Mouse (Mus musculus) MN1 (cell line): ENCODE measurements around the gene Defa2.
"Not testable (repeated sequence)": the region's sequence is repeated elsewhere in the genome, so short reads cannot be mapped to it uniquely, and the experiment has no call there.

Experiments
- DNase-seq: peaks from one replicate; pipeline ENCODE4 v3.0.0-alpha.2; 2016; ENCODE audit warnings: low spot score

The Defa2 gene

DNA sequence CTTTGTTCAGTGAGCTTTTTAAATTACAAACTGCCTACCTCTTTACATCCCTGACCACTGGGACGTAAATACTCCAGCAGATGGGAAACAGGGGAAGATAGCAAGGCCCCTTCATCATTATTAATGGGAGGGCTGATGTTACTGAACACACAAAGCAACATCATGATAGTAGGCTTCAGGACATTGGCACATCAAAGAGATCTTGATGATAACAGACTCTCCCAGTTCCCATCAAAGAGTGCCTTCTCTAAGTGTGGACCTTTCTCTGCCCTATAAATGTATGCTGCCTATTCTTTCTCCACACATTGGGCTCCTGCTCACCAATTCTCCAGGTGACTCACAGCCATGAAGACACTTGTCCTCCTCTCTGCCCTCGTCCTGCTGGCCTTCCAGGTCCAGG, at the start of gene Defa2:
TSS of gene Defa2 (plus strand) at position 301 of the 400 bp plus-strand sequence.
- DNase-seq: not testable (repeated sequence)

DNA sequence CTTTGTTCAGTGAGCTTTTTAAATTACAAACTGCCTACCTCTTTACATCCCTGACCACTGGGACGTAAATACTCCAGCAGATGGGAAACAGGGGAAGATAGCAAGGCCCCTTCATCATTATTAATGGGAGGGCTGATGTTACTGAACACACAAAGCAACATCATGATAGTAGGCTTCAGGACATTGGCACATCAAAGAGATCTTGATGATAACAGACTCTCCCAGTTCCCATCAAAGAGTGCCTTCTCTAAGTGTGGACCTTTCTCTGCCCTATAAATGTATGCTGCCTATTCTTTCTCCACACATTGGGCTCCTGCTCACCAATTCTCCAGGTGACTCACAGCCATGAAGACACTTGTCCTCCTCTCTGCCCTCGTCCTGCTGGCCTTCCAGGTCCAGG, 13.2 kb downstream of the Defa2 start, which contains the start of gene Defa33:
TSS of gene Defa33 (plus strand) at position 301 of the 400 bp plus-strand sequence.
- DNase-seq: not testable (repeated sequence)

DNA sequence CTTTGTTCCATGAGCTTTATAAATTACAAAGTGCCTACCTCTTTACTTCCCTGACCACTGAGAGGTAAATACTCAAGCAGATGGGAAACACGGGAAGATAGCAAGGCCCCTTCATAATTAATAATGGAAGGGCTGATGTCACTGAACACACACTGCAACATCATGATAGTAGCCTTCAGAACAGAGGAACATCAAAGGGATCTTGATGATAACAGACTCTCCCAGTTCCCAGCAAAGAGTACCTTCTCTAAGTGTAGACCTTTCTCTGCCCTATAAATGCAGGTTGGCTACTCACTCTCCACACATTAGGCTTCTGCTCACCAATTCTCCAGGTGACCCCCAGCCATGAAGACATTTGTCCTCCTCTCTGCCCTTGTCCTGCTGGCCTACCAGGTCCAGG, 48.8 kb downstream of the Defa2 start, which contains the start of gene Defa36:
TSS of gene Defa36 (plus strand) at position 301 of the 400 bp plus-strand sequence.
- DNase-seq: not testable (repeated sequence)
